18 mouse cellular contexts compared by ENCODE assay signal in genomic region chr10:63714151-63714550, GRCm38 (mm10).
DNase-seq lines count a peak whose midpoint lies in the region; ATAC-seq and TF ChIP-seq lines count a peak whose summit lies in the region.
"Had no signal": no experiment of that assay in that cellular context is flagged by ENCODE, and none has a peak within 500 bp of the region (broad histone marks: within the 10 kb centered on the region; RNA-seq: fewer than 3 reads in every experiment).

No protein-coding gene starts in this region.

- 0 out of 2 replicates have a peak, but pooled peaks have one; percentile 7 for ATAC-seq in hindbrain, postnatal 0 days
- ATAC-seq in hindbrain, embryonic 11.5 days (ENCODE audit: low FRiP score): no peak
- no peak for ATAC-seq in midbrain, postnatal 0 days (ENCODE audit: low FRiP score)
- ATAC-seq in midbrain, embryonic 14.5 days (ENCODE audit: low FRiP score, low TSS enrichment): no peak
- ATAC-seq: forebrain, embryonic 15.5 days had no signal

- no peak for TF ChIP-seq CTCF in hindbrain, postnatal 0 days (IDR thresholded peaks at IDR 0.05; ENCODE audit: low read depth)
- TF ChIP-seq CTCF in midbrain, postnatal 0 days (IDR thresholded peaks at IDR 0.05): no peak

- 69% methylated on average over 4 of the region's 4 CpGs for WGBS in hindbrain, postnatal 0 days
- WGBS in hindbrain, embryonic 11.5 days: 89% methylated on average over 4 of the region's 4 CpGs
- 68% methylated on average over 4 of the region's 4 CpGs for WGBS in midbrain, postnatal 0 days
- 75% methylated on average over 4 of the region's 4 CpGs for WGBS in midbrain, embryonic 14.5 days

- no peaks in the 10 kb centered on the region for H3K9me3 ChIP-seq in hindbrain, postnatal 0 days (ENCODE audit: low read length)
- H3K9me3 ChIP-seq in hindbrain, embryonic 11.5 days (ENCODE audit: control insufficient read depth, low read length): no peaks in the 10 kb centered on the region
- no peaks in the 10 kb centered on the region for H3K9me3 ChIP-seq in midbrain, postnatal 0 days (ENCODE audit: low read length)
- H3K9me3 ChIP-seq in midbrain, embryonic 14.5 days (ENCODE audit: control insufficient read depth, low read length): no peaks in the 10 kb centered on the region
- H3K9me3 ChIP-seq: embryonic facial prominence, embryonic 13.5 days; embryonic facial prominence, embryonic 15.5 days; forebrain, embryonic 10.5 days; forebrain, embryonic 12.5 days; forebrain, embryonic 15.5 days had no signal

- DNase-seq in cerebellum, postnatal 14 days: peak; percentile 68 to 78
- no peak for DNase-seq in cerebellum, adult 18-20 months
- DNase-seq in hindbrain, postnatal 0 days (ENCODE audit: low spot score): peak; percentile 26
- no peak for DNase-seq in hindbrain, embryonic 11.5 days (ENCODE audit: low spot score)
- DNase-seq in midbrain, postnatal 0 days (ENCODE audit: low spot score): peak; percentile 21
- DNase-seq in midbrain, embryonic 14.5 days: no peak
- DNase-seq: adrenal gland, adult 2 months; adrenal gland, postnatal 10 days; adrenal gland, postnatal 25 days; cerebellum, adult 11 months; cerebellum, adult 9-10 months; embryo, embryonic 11 days had no signal

- H3K36me3 ChIP-seq in hindbrain, postnatal 0 days (ENCODE audit: insufficient read depth, low read length): no peaks in the 10 kb centered on the region
- H3K36me3 ChIP-seq in hindbrain, embryonic 11.5 days (ENCODE audit: control insufficient read depth, insufficient read depth, low read length): no peaks in the 10 kb centered on the region
- no peaks in the 10 kb centered on the region for H3K36me3 ChIP-seq in midbrain, postnatal 0 days (ENCODE audit: insufficient read depth, low read length)
- no peaks in the 10 kb centered on the region for H3K36me3 ChIP-seq in midbrain, embryonic 14.5 days (ENCODE audit: control insufficient read depth, insufficient read depth, low read length)
- H3K36me3 ChIP-seq: embryonic facial prominence, embryonic 13.5 days; embryonic facial prominence, embryonic 15.5 days; forebrain, embryonic 10.5 days; forebrain, embryonic 12.5 days; forebrain, embryonic 15.5 days had no signal

- no peak overlapping the region for H3K4me3 ChIP-seq in hindbrain, postnatal 0 days (ENCODE audit: low read length)
- H3K4me3 ChIP-seq in hindbrain, embryonic 11.5 days (ENCODE audit: low read depth, low read length): no peak overlapping the region
- H3K4me3 ChIP-seq in midbrain, postnatal 0 days (ENCODE audit: low read depth, low read length): no peak overlapping the region
- no peak overlapping the region for H3K4me3 ChIP-seq in midbrain, embryonic 14.5 days (replicated peaks; ENCODE audit: low read depth, low read length)
- H3K4me3 ChIP-seq: embryonic facial prominence, embryonic 13.5 days; embryonic facial prominence, embryonic 15.5 days; erythroblast, embryonic 14.5 days; forebrain, embryonic 10.5 days; forebrain, embryonic 12.5 days; forebrain, embryonic 15.5 days had no signal

- no peak overlapping the region for H3K4me2 ChIP-seq in hindbrain, postnatal 0 days (ENCODE audit: low read depth, low read length)
- no peak overlapping the region for H3K4me2 ChIP-seq in hindbrain, embryonic 11.5 days (replicated peaks; ENCODE audit: low read depth, low read length)
- no peak overlapping the region for H3K4me2 ChIP-seq in midbrain, postnatal 0 days (ENCODE audit: low read depth, low read length, poor library complexity, severe bottlenecking)
- H3K4me2 ChIP-seq in midbrain, embryonic 14.5 days (ENCODE audit: low read length): no peak overlapping the region
- H3K4me2 ChIP-seq: embryonic facial prominence, embryonic 13.5 days; embryonic facial prominence, embryonic 15.5 days; forebrain, embryonic 12.5 days; forebrain, embryonic 15.5 days had no signal

- peaks cover 3% of the 10 kb centered on the region; the same call in 1 of the 2 replicates for H3K4me1 ChIP-seq in hindbrain, postnatal 0 days (ENCODE audit: insufficient read depth, low read length)
- no peaks in the 10 kb centered on the region for H3K4me1 ChIP-seq in hindbrain, embryonic 11.5 days (replicated peaks; ENCODE audit: control insufficient read depth, insufficient read depth, low read length)
- no peaks in the 10 kb centered on the region for H3K4me1 ChIP-seq in midbrain, postnatal 0 days (ENCODE audit: insufficient read depth, low read length)
- H3K4me1 ChIP-seq in midbrain, embryonic 14.5 days (ENCODE audit: control insufficient read depth, insufficient read depth, low read length): no peaks in the 10 kb centered on the region
- H3K4me1 ChIP-seq: embryonic facial prominence, embryonic 13.5 days; embryonic facial prominence, embryonic 15.5 days; forebrain, embryonic 10.5 days; forebrain, embryonic 12.5 days; forebrain, embryonic 15.5 days had no signal

- no peak overlapping the region for H3K27ac ChIP-seq in hindbrain, postnatal 0 days
- no peak overlapping the region for H3K27ac ChIP-seq in hindbrain, embryonic 11.5 days (ENCODE audit: low read depth, low read length)
- no peak overlapping the region for H3K27ac ChIP-seq in midbrain, postnatal 0 days (ENCODE audit: low read depth, low read length)
- H3K27ac ChIP-seq in midbrain, embryonic 14.5 days (replicated peaks; ENCODE audit: low read depth, low read length): no peak overlapping the region
- H3K27ac ChIP-seq: embryonic facial prominence, embryonic 13.5 days; embryonic facial prominence, embryonic 15.5 days; forebrain, embryonic 10.5 days; forebrain, embryonic 12.5 days; forebrain, embryonic 15.5 days had no signal

- no peak overlapping the region for H3K9ac ChIP-seq in hindbrain, postnatal 0 days (replicated peaks; ENCODE audit: low read length)
- no peak overlapping the region for H3K9ac ChIP-seq in hindbrain, embryonic 11.5 days (ENCODE audit: low read depth, low read length)
- no peak overlapping the region for H3K9ac ChIP-seq in midbrain, postnatal 0 days (replicated peaks; ENCODE audit: low read length, poor library complexity, severe bottlenecking)
- H3K9ac ChIP-seq in midbrain, embryonic 14.5 days (replicated peaks; ENCODE audit: low read length): no peak overlapping the region
- H3K9ac ChIP-seq: embryonic facial prominence, embryonic 13.5 days; embryonic facial prominence, embryonic 15.5 days; forebrain, embryonic 12.5 days; forebrain, embryonic 15.5 days had no signal

- no peaks in the 10 kb centered on the region for H3K27me3 ChIP-seq in hindbrain, postnatal 0 days (ENCODE audit: insufficient read depth, low read length)
- H3K27me3 ChIP-seq in hindbrain, embryonic 11.5 days (ENCODE audit: control insufficient read depth, insufficient read depth, low read length): no peaks in the 10 kb centered on the region
- H3K27me3 ChIP-seq in midbrain, postnatal 0 days (ENCODE audit: insufficient read depth, low read length): no peaks in the 10 kb centered on the region
- H3K27me3 ChIP-seq in midbrain, embryonic 14.5 days (ENCODE audit: control insufficient read depth, insufficient read depth, low read length): no peaks in the 10 kb centered on the region
- H3K27me3 ChIP-seq: embryonic facial prominence, embryonic 13.5 days; embryonic facial prominence, embryonic 15.5 days; forebrain, embryonic 12.5 days; forebrain, embryonic 15.5 days had no signal

Comparison
In these comparisons a context has a peak if more than half of its experiments do, and no peak if none do; other contexts are left out.
1. DNase-seq: peak in cerebellum, postnatal 14 days (2 of 2), hindbrain, postnatal 0 days (single experiment) and midbrain, postnatal 0 days (single experiment); none in cerebellum, adult 18-20 months (0 of 2), hindbrain, embryonic 11.5 days (single experiment) and midbrain, embryonic 14.5 days (single experiment).